In the genomic region with DNA sequence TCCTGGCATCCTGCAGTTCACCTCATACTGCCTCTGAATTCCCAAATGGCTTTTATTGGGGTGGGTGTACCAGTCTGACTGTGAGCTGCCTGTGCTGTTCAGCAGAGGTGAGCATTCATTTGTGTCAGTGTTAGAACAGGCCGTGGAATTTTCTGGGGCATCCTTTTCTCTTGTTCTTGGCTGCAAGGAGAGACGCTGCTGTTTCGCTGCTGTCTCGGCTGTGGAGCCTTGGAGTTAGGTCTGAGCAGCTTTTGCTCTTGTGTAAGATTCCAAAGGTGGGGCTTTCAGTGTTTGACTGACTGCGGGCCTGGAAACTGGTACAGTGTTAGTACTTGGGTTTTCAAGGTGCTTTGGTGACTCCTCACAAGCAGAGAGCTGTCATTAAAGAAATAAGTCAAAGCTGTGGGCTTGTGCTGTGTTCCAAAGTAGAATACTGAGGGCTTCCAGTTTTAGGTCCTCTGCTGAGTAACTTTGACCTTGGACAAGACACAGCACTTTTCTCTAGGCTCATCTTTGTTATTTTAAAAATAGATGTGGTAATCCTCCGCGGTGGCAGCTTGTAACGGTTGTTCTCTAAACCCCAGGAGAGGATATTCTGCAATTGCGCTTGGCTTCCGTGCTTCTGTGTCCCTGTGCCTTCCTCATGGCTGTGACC, we compare ENCODE assay signal across 8 mouse cellular contexts. TPM values are rescaled to one million over a fixed set of nuclear protein-coding genes. Genes with fewer than 3 reads are reported as not detected.
DNase-seq lines count a peak whose midpoint lies in the region; ATAC-seq lines count a peak whose summit lies in the region.

No protein-coding gene starts in this region.

- H3K36me3 ChIP-seq in kidney, embryonic 16.5 days (ENCODE audit: insufficient read depth, low read length), result no peaks in the 10 kb centered on the region
- H3K36me3 ChIP-seq in heart, embryonic 15.5 days, result no peaks in the 10 kb centered on the region
- H3K36me3 ChIP-seq in liver, embryonic 16.5 days (ENCODE audit: control insufficient read depth, insufficient read depth), result no peaks in the 10 kb centered on the region

- peaks cover 27% of the 10 kb centered on the region for H3K4me1 ChIP-seq in kidney, embryonic 16.5 days (ENCODE audit: insufficient read depth, low read length)
- H3K4me1 ChIP-seq in heart, embryonic 15.5 days (replicated peaks), result peaks cover 46% of the 10 kb centered on the region
- H3K4me1 ChIP-seq in liver, embryonic 16.5 days (ENCODE audit: control insufficient read depth, low read depth, low read length), result peaks cover 26% of the 10 kb centered on the region

- H3K4me3 ChIP-seq in kidney, embryonic 16.5 days (ENCODE audit: low read length), result 0 out of 2 replicates have a peak overlapping the region, but pooled peaks have one; percentile 5
- H3K4me3 ChIP-seq in heart, embryonic 15.5 days, result peak overlapping the region; percentile 87
- no peak overlapping the region for H3K4me3 ChIP-seq in liver, embryonic 16.5 days (ENCODE audit: low read depth, low read length)

- no peak overlapping the region for H3K27ac ChIP-seq in kidney, embryonic 16.5 days (ENCODE audit: low read length)
- peak overlapping the region; percentile 53 for H3K27ac ChIP-seq in heart, embryonic 15.5 days
- H3K27ac ChIP-seq in liver, embryonic 16.5 days (ENCODE audit: low read length), result peak overlapping the region; percentile 43

- intact Hi-C loops in gastrocnemius, postnatal 14 days (cut with DNase I; ENCODE audit: low total_unique reads), result no loop called here

- no peaks in the 10 kb centered on the region for H3K27me3 ChIP-seq in kidney, embryonic 16.5 days (ENCODE audit: insufficient read depth, low read length)
- no peaks in the 10 kb centered on the region for H3K27me3 ChIP-seq in heart, embryonic 15.5 days
- no peaks in the 10 kb centered on the region for H3K27me3 ChIP-seq in liver, embryonic 16.5 days (ENCODE audit: control insufficient read depth, insufficient read depth, low read depth, low read length)

- DNase-seq in kidney, postnatal 10 days, result no peak
- peak; percentile 67 for DNase-seq in brain, adult 2 months (ENCODE audit: low read depth, low spot score)
- DNase-seq in thymus, postnatal 0 days (ENCODE audit: low spot score), result peak; percentile 63
- no peak for DNase-seq in gastrocnemius, postnatal 14 days
- no peak for DNase-seq in layer of hippocampus, postnatal 10 days (ENCODE audit: low spot score in 2 of 2)

- H3K9ac ChIP-seq in kidney, embryonic 16.5 days (replicated peaks; ENCODE audit: low read length), result no peak overlapping the region
- peak overlapping the region; percentile 1; the same call in 1 of the 2 replicates for H3K9ac ChIP-seq in heart, embryonic 15.5 days
- no peak overlapping the region for H3K9ac ChIP-seq in liver, embryonic 16.5 days (ENCODE audit: low read depth, low read length)

- no peak for ATAC-seq in kidney, embryonic 16.5 days (ENCODE audit: low FRiP score, low TSS enrichment)
- no peak for ATAC-seq in heart, embryonic 15.5 days (replicated peaks; ENCODE audit: insufficient number of reproducible peaks, insufficient read depth, low FRiP score, low read depth)
- no peak for ATAC-seq in liver, embryonic 16.5 days (ENCODE audit: low read depth)

- 69% methylated on average over 10 of the region's 10 CpGs for WGBS in kidney, embryonic 16.5 days
- 41% methylated on average over 10 of the region's 10 CpGs for WGBS in heart, embryonic 15.5 days
- 30% methylated on average over 10 of the region's 10 CpGs for WGBS in liver, embryonic 16.5 days (ENCODE audit: insufficient replicate concordance)

- 0 out of 2 replicates have a peak overlapping the region, but pooled peaks have one; percentile 19 for H3K4me2 ChIP-seq in kidney, embryonic 16.5 days (replicated peaks; ENCODE audit: low read depth, low read length)
- peak overlapping the region; percentile 44 for H3K4me2 ChIP-seq in heart, embryonic 15.5 days
- H3K4me2 ChIP-seq in liver, embryonic 16.5 days (ENCODE audit: low read depth, low read length), result peak overlapping the region; percentile 8; the same call in 1 of the 2 replicates

- H3K9me3 ChIP-seq in kidney, embryonic 16.5 days (ENCODE audit: low read length), result no peaks in the 10 kb centered on the region
- H3K9me3 ChIP-seq in heart, embryonic 15.5 days (replicated peaks), result no peaks in the 10 kb centered on the region
- no peaks in the 10 kb centered on the region for H3K9me3 ChIP-seq in liver, embryonic 16.5 days (replicated peaks; ENCODE audit: control insufficient read depth, low read length)

RNA-seq across cellular contexts. Expression of a gene that starts 3.7 kb away (rescaled TPM):
- 19.8 and 19.9 TPM in 2 replicates for polyA plus RNA-seq in kidney, embryonic 16.5 days (2015; fragmentation: Nextera tagmentation; extraction: Ambion mirVana)
- 21.9 and 31.0 TPM in 2 replicates for polyA plus RNA-seq in heart, embryonic 15.5 days (2015; fragmentation: Nextera tagmentation; extraction: Ambion mirVana)
- 3.6 and 4.8 TPM in 2 replicates for polyA plus RNA-seq in liver, embryonic 16.5 days (2015; fragmentation: Nextera tagmentation; extraction: Ambion mirVana)
- polyA plus RNA-seq in thymus, postnatal 0 days (2015; fragmentation: Nextera tagmentation; extraction: Ambion mirVana), result 173 and 227 TPM in 2 replicates
- 10 to 100 TPM; 46.3 to 47.2 TPM for total RNA-seq in gastrocnemius, postnatal 14 days (2021)
- total RNA-seq in layer of hippocampus, postnatal 10 days (2021), result 100 to 1,000 TPM; 133 to 145 TPM

RNA-seq across cellular contexts. Expression of a gene that starts 17.7 kb away (rescaled TPM):
- polyA plus RNA-seq in kidney, embryonic 16.5 days (2015; fragmentation: Nextera tagmentation; extraction: Ambion mirVana), result 7.8 and 7.9 TPM in 2 replicates
- polyA plus RNA-seq in heart, embryonic 15.5 days (2015; fragmentation: Nextera tagmentation; extraction: Ambion mirVana), result 3.4 and 4.4 TPM in 2 replicates
- polyA plus RNA-seq in liver, embryonic 16.5 days (2015; fragmentation: Nextera tagmentation; extraction: Ambion mirVana), result 1.7 and 2.0 TPM in 2 replicates
- 3.0 and 3.9 TPM in 2 replicates for polyA plus RNA-seq in thymus, postnatal 0 days (2015; fragmentation: Nextera tagmentation; extraction: Ambion mirVana)
- 1 to 10 TPM; 8.2 to 9.9 TPM for total RNA-seq in gastrocnemius, postnatal 14 days (2021)
- 10 to 100 TPM; 25.4 to 28.8 TPM for total RNA-seq in layer of hippocampus, postnatal 10 days (2021)

Comparison
In these comparisons a context has a peak if more than half of its experiments do, and no peak if none do; other contexts are left out.
1. DNase-seq: peak in brain, adult 2 months (single experiment) and thymus, postnatal 0 days (single experiment); none in kidney, postnatal 10 days (single experiment), gastrocnemius, postnatal 14 days (single experiment) and layer of hippocampus, postnatal 10 days (0 of 2).
2. Peak in every context shown above with its lines, with median percentiles within 50 percentile points of each other: H3K4me2 ChIP-seq.